Mouse (Mus musculus) hindbrain, embryonic 10.5 days (tissue): ENCODE results near the gene Oxct2a. TPM values are rescaled to one million over a fixed set of nuclear protein-coding genes. Genes with fewer than 3 reads are reported as not detected.
"Not testable (repeated sequence)": the region's sequence is repeated elsewhere in the genome, so short reads cannot be mapped to it uniquely, and the experiment has no call there.

Experiments
- DNase-seq: peaks from one replicate; pipeline ENCODE4 v3.0.0-alpha.2; 2017; ENCODE audit warnings: low spot score
- H3K27ac ChIP-seq: fragments of 300-500 bp; sonication (generic); 2 replicates; pipeline ENCODE4 v1.5.1; 2016; ENCODE audit warnings: mild to moderate bottlenecking, moderate library complexity
- H3K27me3 ChIP-seq: fragments of 300-500 bp; sonication (generic); 2 replicates; pipeline ENCODE4 v1.6.1; 2016; ENCODE audit warnings: mild to moderate bottlenecking; ENCODE audit not compliant: poor library complexity, insufficient read depth, severe bottlenecking
- H3K36me3 ChIP-seq: fragments of 300-500 bp; sonication (generic); 2 replicates; pipeline ENCODE4 v1.6.1; 2016; ENCODE audit warnings: mild to moderate bottlenecking, moderate library complexity
- H3K4me1 ChIP-seq: fragments of 300-500 bp; sonication (generic); replicated peaks from 2 replicates; pipeline ENCODE4 v1.6.1; 2016; ENCODE audit warnings: mild to moderate bottlenecking
- H3K4me3 ChIP-seq: fragments of 300-500 bp; sonication (generic); 2 replicates; pipeline ENCODE4 v1.5.1; 2016; ENCODE audit warnings: mild to moderate bottlenecking, moderate library complexity
- H3K9me3 ChIP-seq: fragments of 300-500 bp; sonication (generic); 2 replicates; pipeline ENCODE4 v1.6.1; 2016; ENCODE audit warnings: mild to moderate bottlenecking, moderate library complexity
- WGBS: fragments of 180-500 bp; shearing (Covaris S2); methylation state at CpG from one replicate; pipeline ENCODE4 v1.1.7; 2016; 5-methylcytosine and 5-hydroxymethylcytosine counted together
- polyA plus RNA-seq: library from polyadenylated mRNA; unstranded; fragments of >200 nt; fragmentation: Nextera tagmentation; extraction: Ambion mirVana; gene quantifications from 2 replicates; pipeline ENCODE4 v1.2.1, GENCODE M21; 2016

The Oxct2a gene
- polyA plus RNA-seq, 1 experiment from 2014 or later, result not detected

GRCm38 (mm10) chr4:123284731-123285624 lies 38.5 kb downstream of the Oxct2a start:
- H3K36me3 ChIP-seq, result peaks cover 61% of the 10 kb centered on the region
- DNase-seq, result no peak
- H3K27me3 ChIP-seq, result no peaks in the 10 kb centered on the region
- peak overlapping the region; percentile 72 for H3K4me3 ChIP-seq
- no peaks in the 10 kb centered on the region for H3K9me3 ChIP-seq
- peaks cover 25% of the 10 kb centered on the region for H3K4me1 ChIP-seq
- peak overlapping the region; percentile 29; the same call in 1 of the 2 replicates for H3K27ac ChIP-seq
- 86% methylated on average over 6 of the region's 6 CpGs for WGBS

DNA sequence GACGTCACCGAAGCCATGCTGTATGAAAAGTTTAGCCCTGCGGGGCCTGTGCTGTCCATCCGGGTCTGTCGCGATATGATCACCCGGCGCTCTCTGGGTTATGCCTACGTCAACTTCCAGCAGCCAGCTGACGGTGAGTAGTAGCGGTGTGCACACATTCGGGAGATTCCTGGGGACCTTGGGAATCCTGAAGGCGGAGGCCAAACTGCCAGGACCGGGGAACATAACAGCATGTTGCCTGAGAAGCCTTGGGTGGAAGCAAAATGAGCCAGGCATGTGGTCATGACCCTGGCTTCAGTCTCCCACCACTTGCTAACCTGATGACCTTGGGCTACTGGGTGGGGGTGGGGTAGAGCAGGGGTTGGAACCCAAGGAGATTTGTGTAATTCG lies 39.8 kb downstream of the Oxct2a start:
- Histone ChIP-seq H3K4me3 (peak overlapping the region; percentile 72), H3K4me1 (peaks cover 25% of the 10 kb centered on the region), H3K27ac (peak overlapping the region; percentile 84), H3K36me3 (peaks cover 48% of the 10 kb centered on the region)
- under 1% methylated on average over 13 of the region's 15 CpGs for WGBS
- not testable (repeated sequence) for H3K9me3 ChIP-seq, H3K27me3 ChIP-seq
- DNase-seq, result peak; percentile 38

DNA sequence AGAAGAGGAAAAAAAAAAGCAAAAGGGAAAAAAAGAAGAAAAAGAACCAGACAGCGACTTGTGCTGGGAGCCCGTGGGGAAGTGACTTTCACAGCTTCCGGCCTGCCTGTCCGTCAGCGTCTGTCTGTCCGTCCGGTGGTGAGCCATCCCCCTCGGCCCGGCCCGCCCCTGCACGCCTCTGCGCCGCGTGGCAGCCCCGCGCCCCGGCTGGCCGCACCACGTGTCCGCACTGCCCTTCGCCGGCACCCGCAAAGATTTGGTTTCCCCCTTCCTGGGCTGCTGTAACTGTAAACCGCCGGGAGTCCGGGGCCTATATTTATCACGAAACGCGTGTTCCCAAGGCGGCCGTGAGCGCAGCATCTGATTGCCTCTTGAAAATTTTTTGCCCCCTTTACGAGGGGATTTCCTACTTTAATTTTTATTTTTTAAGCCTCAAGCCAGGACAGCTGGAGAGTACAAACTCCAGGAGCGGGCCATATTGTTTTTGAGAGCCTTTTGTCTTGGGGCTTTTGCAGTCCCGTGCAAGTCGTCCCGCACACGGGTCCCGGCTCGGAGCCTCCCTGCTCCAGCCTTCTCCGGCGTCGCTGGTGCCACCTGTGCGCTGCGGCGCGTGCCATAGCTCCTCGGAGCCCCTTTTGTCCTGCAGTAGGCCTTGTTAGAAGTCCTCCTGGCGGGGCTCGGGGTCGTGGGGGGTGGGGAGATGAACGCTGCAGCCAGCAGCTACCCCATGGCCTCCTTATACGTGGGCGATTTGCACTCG lies 40.3 kb downstream of the Oxct2a start:
- peak; percentile 32 for DNase-seq
- Histone ChIP-seq H3K4me1 (peaks cover 25% of the 10 kb centered on the region), H3K27ac (peak overlapping the region; percentile 84), H3K36me3 (peaks cover 42% of the 10 kb centered on the region), H3K4me3 (peak overlapping the region; percentile 72)
- WGBS, result under 1% methylated on average over 52 of the region's 55 CpGs
- not testable (repeated sequence) for H3K27me3 ChIP-seq, H3K9me3 ChIP-seq

- H3K36me3 ChIP-seq, result peaks cover 36% of the 10 kb centered on the region
Observed at GRCm38 (mm10) chr4:123282500-123282899, 40.9 kb downstream of the Oxct2a start.

GRCm38 (mm10) chr4:123280117-123280516 lies 43.3 kb downstream of the Oxct2a start:
- WGBS, result 72% methylated on average over 3 of the region's 3 CpGs

More at GRCm38 (mm10) chr4:123282500-123282899, 40.9 kb downstream of the Oxct2a start:
- H3K4me1 ChIP-seq, result peaks cover 25% of the 10 kb centered on the region
- H3K27ac ChIP-seq, result peak overlapping the region; percentile 84
- H3K9me3 ChIP-seq, result no peaks in the 10 kb centered on the region
- peak overlapping the region; percentile 72 for H3K4me3 ChIP-seq
- no peaks in the 10 kb centered on the region for H3K27me3 ChIP-seq
- WGBS, result under 1% methylated on average over 25 of the region's 25 CpGs
- peak; percentile 89 for DNase-seq

More at GRCm38 (mm10) chr4:123280117-123280516, 43.3 kb downstream of the Oxct2a start:
- Histone ChIP-seq H3K4me1 (peaks cover 15% of the 10 kb centered on the region), H3K27ac (no peak overlapping the region), H3K9me3 (no peaks in the 10 kb centered on the region), H3K36me3 (peaks cover 12% of the 10 kb centered on the region), H3K27me3 (no peaks in the 10 kb centered on the region), H3K4me3 (no peak overlapping the region)
- no peak for DNase-seq

Other genes starting within 250 kb of the Oxct2a start
- 0.25 and 0.60 TPM in 2 replicates for gene Bmp8b, start 218.5 kb downstream of the Oxct2a start, polyA plus RNA-seq
- gene Oxct2b, start 207.4 kb downstream of the Oxct2a start, polyA plus RNA-seq, result not detected in 2 replicates
- gene Ppie, start 183.7 kb downstream of the Oxct2a start, polyA plus RNA-seq, result 114 and 127 TPM in 2 replicates
- 0.41 and 0.52 TPM in 2 replicates for gene Hpcal4, start 140.4 kb downstream of the Oxct2a start, polyA plus RNA-seq
- not detected in 2 replicates for gene Nt5c1a, start 122.1 kb downstream of the Oxct2a start, polyA plus RNA-seq
- gene Heyl, start 90.1 kb downstream of the Oxct2a start, polyA plus RNA-seq, result 11.5 and 21.7 TPM in 2 replicates
- gene Pabpc4, start 61.3 kb downstream of the Oxct2a start, polyA plus RNA-seq, result 36.2 and 51.2 TPM in 2 replicates
- gene Bmp8a, start 19.6 kb upstream of the Oxct2a start, polyA plus RNA-seq, result 0.08 and 0.19 TPM in 2 replicates